In the genomic region with DNA sequence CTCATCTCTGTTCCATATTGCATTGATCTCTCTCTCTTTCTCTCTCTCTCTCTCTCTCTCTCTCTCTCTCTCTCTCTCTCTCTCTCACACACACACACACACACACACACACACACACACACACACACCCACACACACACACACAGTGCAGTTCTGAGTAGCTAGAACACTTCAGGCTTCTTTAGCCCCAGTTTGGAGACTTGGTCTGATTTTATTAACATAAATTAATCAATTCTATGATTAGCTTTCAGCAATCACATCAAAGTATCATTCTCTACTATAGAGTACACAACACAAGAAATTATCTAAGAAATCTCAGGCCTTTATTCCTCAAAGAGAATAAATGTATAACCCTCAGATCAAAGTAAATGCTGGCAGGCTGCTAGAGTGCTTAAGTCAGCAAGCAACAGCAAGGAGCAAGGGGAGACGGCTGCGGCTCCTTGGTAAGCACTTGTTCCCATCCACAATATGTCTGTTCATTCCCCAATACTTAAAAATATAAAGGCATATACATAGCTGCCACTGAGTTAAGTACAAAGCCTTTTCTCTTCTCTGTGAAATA, we compare ENCODE assay signal across 13 mouse cellular contexts.
"Had no signal": no experiment of that assay in that cellular context is flagged by ENCODE, and none has a peak within 500 bp of the region (broad histone marks: within the 10 kb centered on the region; RNA-seq: fewer than 3 reads in every experiment).

No protein-coding gene starts in this region.

- H3K27ac ChIP-seq: intestine, embryonic 15.5 days; liver, embryonic 13.5 days; neural tube, embryonic 12.5 days; stomach, postnatal 0 days had no signal

- H3K4me3 ChIP-seq: intestine, embryonic 15.5 days; liver, embryonic 13.5 days; neural tube, embryonic 12.5 days had no signal

- DNase-seq: kidney, adult 11 months; kidney, adult 9 months; liver, embryonic 13.5 days; lung, adult 2 months; lung, postnatal 14 days; lung, postnatal 4 days; retina, postnatal 1 day; thymus, adult 2 months; thymus, postnatal 14 days; thymus, postnatal 4 days had no signal

- ATAC-seq: intestine, embryonic 15.5 days had no signal

- H3K36me3 ChIP-seq: intestine, embryonic 15.5 days; liver, embryonic 13.5 days; neural tube, embryonic 12.5 days had no signal

- H3K9me3 ChIP-seq: intestine, embryonic 15.5 days; liver, embryonic 13.5 days; neural tube, embryonic 12.5 days had no signal

- H3K4me1 ChIP-seq: intestine, embryonic 15.5 days; liver, embryonic 13.5 days; neural tube, embryonic 12.5 days had no signal

- H3K4me2 ChIP-seq: intestine, embryonic 15.5 days; liver, embryonic 13.5 days; neural tube, embryonic 12.5 days had no signal

- H3K9ac ChIP-seq: intestine, embryonic 15.5 days; liver, embryonic 13.5 days; neural tube, embryonic 12.5 days had no signal

- H3K27me3 ChIP-seq: intestine, embryonic 15.5 days; liver, embryonic 13.5 days; neural tube, embryonic 12.5 days had no signal
